Mouse (Mus musculus) urinary bladder, postnatal 10 days (tissue): ENCODE results near the gene Abtb1.

Experiments used
- DNase-seq: peaks from one replicate; pipeline ENCODE4 v3.0.0; 2022; ENCODE audit warnings: low spot score

Abtb1 gene

DNA sequence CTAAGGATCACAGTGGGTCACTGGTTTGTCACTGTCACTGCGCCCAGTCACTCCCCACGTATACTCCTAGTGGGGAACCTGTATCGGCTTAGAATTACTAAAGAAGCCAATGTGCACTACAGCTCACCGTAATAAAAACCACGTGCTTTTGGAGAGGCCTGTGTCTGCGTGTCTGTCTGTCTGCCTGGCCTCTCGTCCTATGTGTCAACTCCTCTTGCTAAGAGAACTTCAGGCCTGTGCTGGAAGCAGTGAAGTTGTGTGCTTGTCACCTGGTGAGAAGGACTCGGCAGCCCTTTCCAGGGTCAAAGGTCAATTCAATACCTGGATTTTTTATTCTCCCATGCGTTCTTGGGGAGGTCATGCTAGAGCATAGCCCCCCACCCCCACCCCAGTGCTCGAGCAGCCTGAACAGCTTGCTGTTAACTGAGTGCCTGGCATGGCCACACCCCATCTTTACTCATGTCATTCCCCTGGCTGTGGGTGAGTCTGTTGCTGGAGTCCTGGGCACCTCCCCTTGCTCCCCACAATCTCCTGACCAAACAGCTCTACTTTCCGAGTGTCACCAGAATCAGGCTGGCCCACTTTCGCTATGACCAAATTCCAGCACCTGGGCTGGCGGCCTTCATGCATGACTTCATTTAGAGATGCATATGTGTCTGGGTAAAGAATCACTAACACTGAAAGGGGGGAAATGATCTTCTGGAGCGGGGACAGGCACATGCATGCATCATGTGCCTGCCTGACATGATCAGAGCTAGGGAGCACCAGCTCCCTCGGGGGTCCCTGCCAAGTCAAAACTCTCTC, 13.4 kb downstream of the Abtb1 start:
- DNase-seq, result no peak

DNA sequence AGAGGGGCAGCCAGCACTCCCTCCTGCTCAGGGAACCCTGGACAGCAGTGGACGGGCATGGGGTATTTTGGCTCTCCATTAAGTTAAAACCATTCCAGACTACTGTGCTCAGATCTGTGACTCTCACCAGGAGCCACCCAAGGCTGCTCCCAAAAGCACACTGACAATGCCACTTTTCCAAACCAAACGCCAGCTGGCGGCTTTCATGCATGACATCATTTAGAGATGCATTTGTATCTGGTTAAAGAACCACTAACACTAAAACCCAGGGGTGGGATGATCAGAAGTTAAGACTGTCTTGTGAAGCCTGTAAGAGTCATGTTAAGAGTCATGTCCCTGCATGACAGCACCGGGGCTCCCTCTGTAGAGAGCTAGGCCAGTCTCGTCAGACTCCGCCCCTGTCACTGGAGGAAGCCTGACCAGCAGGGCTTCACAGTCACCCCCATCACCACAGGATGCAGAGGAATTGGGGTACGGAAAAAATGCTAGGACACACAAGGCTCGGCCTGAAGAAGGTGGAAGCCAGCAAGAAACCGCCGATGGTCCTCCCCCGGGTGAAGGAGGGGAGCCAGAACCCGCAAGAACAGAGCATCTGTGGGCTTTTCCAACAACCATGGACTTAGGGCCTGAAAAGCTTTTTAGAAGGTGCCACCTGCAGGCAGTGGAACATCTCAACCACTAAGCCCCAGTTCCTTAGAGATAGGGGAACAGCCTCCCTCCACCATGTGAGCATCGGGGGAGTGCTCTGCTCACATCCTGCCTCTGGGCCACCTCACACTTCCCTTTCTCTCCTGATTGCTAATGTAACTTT, 14.2 kb downstream of the Abtb1 start:
- DNase-seq, result no peak

DNA sequence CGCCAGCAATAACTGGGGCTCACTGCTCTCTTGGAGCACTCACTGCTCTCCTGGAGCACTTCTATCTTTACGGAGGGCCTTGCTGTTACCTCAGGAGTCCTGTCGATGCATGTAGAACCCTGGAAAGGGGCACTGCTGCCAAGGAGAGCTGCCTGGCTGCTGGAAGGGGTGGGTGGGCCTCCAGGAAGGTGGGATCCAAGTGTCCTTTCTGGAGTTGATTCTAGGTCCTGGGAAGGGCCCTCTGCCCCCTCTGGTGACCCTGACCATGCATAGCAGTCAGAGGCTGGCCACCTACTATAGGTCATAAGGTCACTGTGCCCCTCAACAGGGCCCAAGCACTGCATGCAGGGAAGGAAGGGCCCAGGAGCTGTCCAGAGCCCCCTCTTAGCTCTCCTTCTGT, 14.8 kb downstream of the Abtb1 start:
- no peak for DNase-seq

DNA sequence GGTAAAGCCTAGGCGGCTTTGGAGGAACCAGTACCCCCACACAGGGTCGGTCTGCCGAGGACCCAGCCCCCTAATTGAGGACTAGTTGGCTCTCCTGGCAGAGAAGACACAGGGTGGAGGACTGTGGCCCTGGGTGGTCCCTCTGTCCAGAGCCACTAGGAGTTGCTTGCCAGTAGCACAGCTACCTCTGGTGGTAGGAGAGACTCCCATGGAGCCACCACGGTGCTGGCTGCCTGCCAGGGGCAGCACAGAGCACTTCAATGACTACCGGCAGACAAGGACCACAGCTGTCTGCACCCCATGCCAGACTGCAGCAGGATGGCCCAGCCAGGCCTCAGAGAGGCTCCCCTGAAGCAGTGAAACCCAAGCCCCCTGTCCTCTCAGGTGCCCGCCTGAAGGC, 15.2 kb downstream of the Abtb1 start:
- no peak for DNase-seq

DNA sequence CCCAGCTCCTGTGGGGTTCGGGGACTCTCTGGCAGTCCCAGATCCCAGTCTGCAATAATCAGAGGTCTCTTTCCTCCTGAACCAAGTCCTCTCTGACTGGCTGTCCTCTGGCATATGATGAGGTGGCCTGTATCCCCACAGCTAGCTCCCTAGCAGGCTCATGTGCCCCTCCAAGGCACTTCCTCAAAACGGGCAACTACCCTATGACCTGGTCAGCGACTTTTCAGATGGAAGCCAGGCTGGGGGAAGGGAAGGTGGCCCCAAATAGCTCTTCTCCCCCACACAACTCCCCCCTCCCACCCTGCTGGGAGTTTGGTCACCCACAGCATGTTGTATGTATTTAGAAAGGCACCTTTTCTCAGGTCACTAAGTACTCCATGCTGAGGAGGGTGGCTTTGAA, 15.7 kb downstream of the Abtb1 start:
- no peak for DNase-seq

DNA sequence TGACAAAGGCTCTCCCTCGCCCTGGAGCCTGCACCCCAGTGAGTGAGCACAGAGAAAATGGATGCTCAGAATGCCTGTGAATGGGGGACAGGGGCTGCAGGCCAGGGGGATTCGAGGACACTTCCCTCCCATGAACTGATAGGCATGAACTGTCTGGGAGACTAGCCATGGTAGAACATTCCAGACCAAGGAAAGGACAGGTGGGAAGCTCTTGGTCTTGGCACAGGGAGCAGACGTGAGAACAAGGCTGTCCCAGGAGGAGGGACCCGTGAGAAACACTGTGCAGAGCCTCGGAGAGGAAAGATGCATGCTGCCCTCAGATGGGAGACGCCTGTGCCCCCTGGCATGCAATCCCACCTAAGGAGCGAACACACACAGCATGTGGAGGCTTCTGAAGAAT, 17.6 kb downstream of the Abtb1 start:
- DNase-seq, result no peak

DNA sequence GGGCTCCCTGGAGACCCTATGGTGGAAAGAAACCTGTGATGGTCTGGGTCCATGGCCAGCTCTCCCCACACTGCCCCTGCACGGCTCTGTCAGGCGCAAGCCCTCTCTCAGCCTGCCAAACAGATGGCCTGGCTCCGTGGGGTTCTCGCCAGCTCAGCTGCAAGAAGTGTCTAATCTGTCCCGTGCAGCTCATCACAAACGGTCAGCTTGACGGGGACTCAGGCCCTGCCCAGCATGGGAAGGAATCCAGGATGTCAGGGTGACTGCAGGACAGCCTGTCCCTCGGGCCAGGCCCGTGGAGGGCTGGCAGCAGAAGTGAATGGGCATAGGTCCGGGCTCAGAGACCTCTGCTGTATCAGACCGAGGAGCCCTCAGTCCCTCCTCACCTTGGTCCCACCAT, 19.9 kb downstream of the Abtb1 start:
- DNase-seq, result no peak

DNA sequence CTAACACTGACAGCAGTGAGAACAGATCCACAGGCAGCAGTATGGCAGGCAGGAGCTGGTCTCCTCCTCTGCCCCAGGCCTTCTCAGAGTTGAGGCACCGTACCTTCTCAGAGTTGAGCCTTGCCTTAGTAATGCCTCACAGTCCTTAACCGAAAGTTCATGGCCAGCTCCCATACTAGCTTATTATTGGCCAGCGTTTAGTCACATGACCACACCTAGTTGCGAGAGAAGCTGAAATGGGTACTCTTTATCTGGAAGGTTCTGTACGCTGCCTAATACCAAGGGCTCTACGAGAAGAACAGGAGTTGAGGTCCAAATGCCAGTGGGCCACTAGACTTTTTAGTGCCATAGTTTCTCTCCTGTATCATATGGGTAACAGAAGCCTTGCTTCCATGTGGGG, 20.5 kb downstream of the Abtb1 start:
- no peak for DNase-seq

DNA sequence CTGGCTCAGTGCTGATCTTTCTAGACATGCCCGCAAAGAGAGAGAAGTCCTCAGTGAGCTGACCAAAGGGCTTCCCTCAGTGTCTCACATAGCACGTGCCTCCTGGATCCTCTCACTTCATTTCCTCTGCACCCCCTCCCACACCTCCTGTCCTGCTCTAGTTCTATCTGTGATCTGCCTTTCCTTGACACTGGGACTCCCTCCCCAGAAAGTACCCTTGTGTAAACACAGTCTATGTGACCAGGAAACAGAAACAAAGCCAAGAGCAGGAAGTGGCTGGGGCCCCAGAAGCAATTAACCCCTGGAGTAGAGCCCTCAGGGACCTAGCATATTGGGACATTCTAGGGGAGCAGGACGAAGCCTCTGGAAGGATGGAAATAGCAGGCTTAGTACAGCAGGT, 20.9 kb downstream of the Abtb1 start:
- no peak for DNase-seq

DNA sequence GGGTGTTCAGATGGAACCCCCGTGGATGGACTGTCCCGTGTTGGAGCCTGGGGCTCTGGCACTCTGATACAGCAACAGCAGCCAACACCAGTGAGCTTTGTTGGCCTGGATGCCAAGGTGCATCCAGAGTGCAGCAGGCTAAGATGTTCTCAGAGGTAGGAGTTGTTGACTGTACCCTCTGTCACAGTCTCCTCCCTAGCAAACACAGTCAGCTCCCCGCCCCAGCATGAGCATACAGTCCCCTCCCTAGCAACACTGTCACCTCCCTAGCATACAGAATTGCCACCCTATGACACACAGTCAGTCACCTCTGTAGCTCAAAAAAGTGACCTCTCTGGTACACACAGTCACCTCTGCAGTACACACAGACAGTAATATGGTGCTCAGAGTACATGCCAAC, 24.9 kb downstream of the Abtb1 start:
- no peak for DNase-seq

DNA sequence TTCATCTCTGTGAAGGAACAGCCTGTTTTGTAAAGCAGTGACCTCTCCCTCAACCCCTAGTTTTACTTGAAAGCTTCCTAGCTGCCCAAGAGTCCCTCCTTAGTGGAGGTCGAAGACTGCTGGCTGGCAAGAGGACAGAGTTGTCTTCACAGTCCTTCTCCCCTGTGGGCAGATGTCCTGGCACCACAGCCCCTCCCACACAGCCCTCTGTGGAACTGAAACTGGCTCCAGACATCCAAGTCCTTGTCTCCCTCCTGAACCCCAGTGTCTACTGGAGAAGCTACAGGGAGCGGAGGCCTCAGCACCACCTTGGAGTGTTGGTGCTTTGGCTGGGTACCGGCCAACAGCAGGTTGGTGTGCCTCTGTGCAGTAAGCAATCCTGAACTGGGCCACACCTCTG, 26.3 kb downstream of the Abtb1 start:
- DNase-seq, result no peak

DNA sequence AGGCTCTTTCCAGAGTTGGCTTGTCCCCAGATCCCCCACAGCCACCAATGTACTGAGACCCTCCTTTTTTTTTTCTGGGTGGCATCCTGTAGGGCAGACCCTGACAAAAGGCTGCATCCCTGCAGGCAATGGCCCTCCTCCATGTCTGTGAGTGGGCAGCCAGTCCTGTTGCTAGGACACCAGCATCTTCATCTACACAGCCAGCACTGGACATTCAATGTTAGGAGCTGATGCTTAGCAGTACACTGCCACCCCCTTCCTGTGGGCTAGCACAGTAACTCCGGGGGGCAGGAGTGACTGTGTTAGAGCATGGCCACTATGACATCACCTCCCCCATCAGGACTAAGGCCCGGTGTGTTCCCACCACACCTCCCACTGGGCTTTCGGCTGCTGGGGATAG, 26.7 kb downstream of the Abtb1 start:
- DNase-seq, result no peak

DNA sequence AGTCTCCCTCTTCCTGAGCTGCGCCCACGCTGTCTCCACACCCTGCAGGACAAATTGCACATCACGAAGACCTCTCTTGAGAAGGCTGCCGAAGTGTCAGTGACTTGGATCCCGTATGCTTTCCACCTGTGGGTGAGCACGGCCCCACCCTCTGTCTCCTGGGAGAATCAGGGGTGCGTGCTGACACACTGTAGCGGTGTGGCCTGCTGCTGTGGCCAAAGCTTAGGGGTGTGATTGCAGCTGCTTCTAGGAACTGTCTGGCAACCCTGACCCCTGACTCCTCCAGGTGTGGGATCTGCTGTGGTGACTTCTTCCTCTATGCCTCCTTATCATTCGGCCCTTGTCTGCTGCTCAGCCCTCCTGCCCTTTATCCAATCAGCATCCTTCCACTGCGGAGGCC, 28.0 kb downstream of the Abtb1 start:
- DNase-seq, result no peak

DNA sequence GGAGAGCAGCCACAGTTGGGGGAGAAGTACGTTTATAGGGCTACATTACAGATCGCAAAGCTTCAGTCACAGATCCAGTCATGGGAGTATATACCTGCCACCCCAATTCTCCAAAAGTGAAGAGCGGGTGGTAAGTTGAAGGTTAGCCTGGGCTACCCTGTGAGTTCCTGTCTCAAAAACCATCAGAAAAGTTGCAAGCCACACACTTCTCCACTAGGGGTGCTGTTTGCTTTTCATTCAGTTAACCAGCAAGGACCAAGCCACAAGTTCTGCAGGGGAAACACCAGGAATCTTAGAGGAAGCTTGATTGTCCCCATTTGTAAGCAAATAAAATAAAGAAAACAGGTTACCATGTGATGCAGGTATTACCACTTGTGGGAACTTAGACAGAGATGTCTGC, 28.9 kb downstream of the Abtb1 start:
- DNase-seq, result no peak

DNA sequence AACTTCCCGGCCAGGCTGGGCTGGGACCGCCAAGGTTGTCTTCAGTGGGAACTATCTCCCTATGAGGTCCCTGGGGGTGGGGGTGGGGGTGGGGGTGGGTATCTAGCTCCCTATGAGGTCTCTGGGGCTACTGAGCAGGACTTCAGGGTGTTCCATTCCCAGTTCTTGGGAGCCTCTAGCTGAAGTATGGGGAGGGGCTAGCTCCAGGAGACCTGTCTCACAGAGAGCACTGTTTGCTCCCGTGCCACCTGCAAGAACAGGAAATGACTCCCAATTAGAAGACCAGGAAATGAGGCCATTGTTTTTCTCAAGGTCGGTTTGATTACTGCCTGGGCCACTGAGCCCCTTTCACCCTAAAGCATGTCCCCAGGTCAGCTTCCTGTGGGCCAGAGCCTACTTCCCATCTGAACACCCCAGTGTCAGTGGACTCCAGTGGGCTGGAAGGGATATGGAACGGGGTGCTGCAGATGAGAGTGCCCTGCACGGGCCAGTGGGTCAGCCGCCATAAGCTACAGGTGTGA, 29.8 kb downstream of the Abtb1 start:
- DNase-seq, result no peak

DNA sequence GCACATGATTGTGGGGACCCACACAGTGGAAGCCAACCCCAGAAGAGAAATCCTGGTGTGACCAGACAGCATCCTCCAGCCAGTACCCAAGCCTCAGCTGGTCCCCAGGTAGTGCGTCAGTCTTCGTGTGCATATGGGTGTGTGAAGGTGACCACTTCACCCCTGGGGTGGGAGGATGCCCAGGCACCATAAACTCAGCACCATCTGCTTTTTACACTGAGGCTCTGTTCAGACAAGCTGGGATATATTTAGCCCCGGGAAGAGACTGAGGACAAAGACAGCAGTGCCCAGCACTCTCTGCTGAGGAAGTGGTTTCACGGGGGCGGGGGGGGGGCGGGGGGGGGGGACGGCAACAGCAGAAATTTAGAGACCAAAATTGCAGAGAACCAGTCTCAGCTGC, 30.4 kb downstream of the Abtb1 start:
- DNase-seq, result no peak

DNA sequence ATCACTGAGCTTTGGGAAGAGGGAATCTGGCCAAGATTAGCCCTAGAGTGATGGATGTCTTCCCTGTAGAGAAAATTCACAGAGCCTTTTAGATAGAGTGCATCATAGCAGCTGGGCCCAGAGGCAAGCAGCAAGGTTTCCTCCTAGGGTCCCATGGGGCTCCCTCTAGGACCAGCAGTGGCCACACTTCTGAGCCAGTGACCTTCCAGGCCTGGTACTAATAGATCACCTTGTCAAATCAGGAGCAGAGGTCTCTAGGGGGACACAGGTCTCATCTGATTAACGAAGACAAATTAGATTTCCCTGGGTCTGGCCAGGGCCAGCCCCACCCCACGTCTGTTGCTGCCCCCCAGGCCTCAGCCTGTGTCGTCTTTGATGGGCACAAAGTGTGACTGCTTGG, 31.5 kb downstream of the Abtb1 start:
- no peak for DNase-seq

DNA sequence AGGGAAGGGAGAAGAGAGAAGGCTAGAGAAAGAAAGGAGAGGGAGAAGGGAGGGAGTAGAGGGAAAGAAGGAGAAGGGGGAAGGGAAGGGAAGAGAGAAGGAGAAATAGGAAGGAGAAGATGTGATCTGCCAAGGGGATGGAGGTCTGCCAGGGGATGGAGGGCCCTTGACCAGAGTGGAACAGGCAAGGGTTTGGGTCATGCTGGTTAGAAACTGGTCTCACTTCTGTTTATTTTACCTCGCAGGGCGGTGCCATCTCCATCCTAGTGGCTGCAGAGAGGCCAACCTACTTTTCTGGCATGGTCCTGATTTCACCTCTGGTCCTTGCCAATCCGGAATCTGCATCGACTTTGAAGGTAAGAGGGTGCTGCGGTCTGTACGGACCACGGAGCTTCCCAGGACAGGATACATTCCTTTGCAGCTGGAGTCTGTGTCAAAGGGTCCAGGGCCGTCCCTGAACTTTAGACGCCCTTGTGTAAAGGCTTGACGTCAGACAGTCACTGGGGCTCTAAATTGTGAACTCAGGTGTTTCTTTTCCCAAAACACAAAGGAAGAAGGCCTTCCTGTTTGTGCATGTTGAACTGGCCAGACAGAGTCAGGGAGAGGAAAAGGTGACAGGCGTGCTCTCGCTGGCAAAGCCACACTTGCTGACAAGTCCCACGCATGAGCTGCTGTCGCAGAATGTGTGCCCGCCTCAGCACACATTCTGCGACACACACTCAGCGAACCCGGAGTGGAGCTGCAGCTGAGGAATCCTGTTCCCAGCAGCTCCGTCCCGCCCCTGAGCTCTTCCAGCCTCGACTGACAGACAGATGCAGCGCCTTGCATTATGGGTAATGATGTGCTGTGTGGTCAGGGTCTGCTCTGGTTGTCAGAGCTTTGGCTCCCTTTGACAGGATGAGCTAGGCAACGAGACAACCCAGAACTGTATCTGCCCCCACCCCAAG, 32.4 kb downstream of the Abtb1 start:
- DNase-seq, result no peak

DNA sequence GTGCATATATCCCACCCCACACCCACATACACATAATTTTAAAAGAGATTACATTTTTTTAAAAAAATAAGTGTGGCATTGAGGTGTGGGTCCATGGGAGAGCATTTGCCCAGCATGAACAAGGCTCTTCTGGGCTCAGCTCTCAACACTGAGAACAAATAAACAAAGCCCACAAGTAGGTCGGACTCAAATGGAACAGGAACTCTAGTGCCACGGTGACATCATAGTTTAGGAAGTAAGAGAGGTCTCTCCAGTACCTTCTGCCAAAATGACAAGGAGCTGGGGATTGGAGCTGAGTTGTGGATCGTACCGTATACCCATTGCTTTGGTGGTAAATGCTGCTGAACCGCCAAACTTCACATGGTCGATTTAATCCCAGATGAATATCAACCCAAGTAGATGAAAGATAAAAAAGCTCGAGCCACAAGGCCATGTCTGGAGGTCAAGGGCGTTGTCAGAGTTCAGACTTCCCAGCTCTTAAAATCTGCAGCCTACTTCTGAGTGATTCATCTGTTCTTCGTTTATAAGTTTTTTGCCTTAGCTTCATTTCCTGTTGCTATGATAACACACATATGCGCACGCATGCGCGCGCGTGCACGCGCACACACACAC, 36.7 kb downstream of the Abtb1 start:
- no peak for DNase-seq

DNA sequence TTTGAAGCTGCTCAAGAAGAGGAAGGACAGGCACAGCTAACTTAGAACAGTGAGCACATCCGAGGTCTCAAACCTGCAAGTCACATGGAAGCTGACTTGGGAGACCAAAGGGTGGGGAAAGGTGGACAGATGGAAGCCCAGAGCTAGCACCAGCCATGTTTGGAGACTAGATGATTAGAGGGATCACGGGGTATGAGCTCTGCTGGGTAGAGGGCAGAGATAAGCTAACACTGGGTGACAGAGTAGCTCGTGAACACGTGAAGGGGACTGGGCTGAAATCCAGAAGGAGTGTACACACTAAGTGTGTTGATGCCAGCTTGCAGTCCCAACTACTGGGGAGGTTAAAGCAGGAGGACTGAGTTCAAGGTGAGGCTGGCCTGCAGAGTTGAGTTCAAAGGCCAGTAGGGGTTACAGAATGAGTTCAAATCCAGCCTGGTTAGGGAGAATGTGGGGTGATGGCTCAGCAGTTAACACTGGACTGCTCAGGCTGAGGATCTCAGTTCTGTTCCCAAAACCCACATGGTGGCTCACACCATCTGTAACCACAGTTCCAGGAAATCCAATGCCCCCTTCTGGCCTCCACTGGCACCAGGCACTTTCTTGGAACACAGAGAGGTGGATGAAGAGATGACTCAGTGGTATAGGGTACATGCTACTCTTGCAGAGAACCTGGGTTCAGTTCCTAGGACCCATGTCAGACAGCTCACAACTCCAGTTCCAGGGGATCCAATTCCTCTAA, 37.7 kb downstream of the Abtb1 start:
- DNase-seq, result no peak

DNA sequence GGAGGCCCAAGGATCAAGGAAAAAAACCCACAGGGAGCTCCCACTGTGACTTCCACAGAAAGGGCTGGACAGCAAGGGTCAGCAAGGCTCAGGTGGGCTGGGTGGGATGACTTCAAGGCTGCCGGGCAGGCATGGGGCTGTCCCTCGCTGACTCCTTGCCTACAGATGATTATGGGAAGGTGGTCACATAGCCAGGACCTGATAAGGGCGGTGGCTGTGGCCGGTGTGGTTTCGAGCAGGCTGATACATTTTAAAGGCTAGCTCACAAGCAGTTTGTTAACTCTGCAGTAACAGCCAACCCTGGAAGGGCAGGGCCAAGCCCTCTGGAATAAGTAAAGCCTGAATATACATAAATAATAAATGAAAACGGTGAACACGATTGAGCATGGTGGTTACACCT, 38.7 kb downstream of the Abtb1 start:
- DNase-seq, result no peak
